Mouse (Mus musculus) liver, embryonic 14.5 days (tissue): ENCODE data around the gene Snw1. TPM values are rescaled to one million over a fixed set of nuclear protein-coding genes. Genes with fewer than 3 reads are reported as not detected.

Source experiments
- ATAC-seq: fragments of 200-750 bp; cut with Nextera tagmentation; 2 replicates; pipeline ENCODE4 v1.8.0; 2017; ENCODE audit warnings: moderate number of reproducible peaks, mild to moderate bottlenecking, moderate library complexity; ENCODE audit not compliant: insufficient read depth
- DNase-seq, 3 experiments: peaks; one replicate each; pipeline ENCODE4 v3.0.0-alpha.2; 2012 to 2013; ENCODE audit warnings: low read depth in 3 of 3, low spot score in 3 of 3
- H3K27ac ChIP-seq: fragments of 300-500 bp; sonication (generic); 2 replicates; pipeline ENCODE4 v1.5.1; 2014; ENCODE audit warnings: moderate library complexity, mild to moderate bottlenecking, control low read depth, inconsistent platforms
- H3K27me3 ChIP-seq: fragments of 300-500 bp; sonication (generic); 2 replicates; pipeline ENCODE4 v1.6.1; 2014; ENCODE audit warnings: mild to moderate bottlenecking, low read length, moderate library complexity; ENCODE audit not compliant: control insufficient read depth, insufficient read depth
- H3K36me3 ChIP-seq: fragments of 300-500 bp; sonication (generic); replicated peaks from 2 replicates; pipeline ENCODE4 v1.6.1; 2014; ENCODE audit warnings: low read depth; ENCODE audit not compliant: control insufficient read depth, insufficient read depth
- H3K4me1 ChIP-seq, 2 experiments: fragments of 200-500 bp in 1 of 2; fragments of 300-500 bp in 1 of 2; sonication (generic) in 1 of 2; replicated peaks; 2 replicates each; pipeline ENCODE4 v1.6.1; 2012 to 2014; ENCODE audit warnings: antibody characterized with exemption in 1 of 2, inconsistent platforms in 1 of 2, low read length in 1 of 2; ENCODE audit not compliant: control insufficient read depth in 2 of 2, insufficient read depth in 2 of 2
- H3K4me2 ChIP-seq: fragments of 300-500 bp; sonication (generic); 2 replicates; pipeline ENCODE4 v1.6.1; 2014; ENCODE audit warnings: low read depth, mild to moderate bottlenecking, control low read depth, moderate library complexity
- H3K4me3 ChIP-seq, 2 experiments: fragments of 200-500 bp in 1 of 2; fragments of 300-500 bp in 1 of 2; sonication (generic) in 1 of 2; 2 replicates each; pipeline ENCODE4 v1.5.1; 2012 to 2014; ENCODE audit warnings: low read depth in 2 of 2, low read length in 2 of 2, mild to moderate bottlenecking in 2 of 2, control low read depth in 1 of 2, inconsistent platforms in 1 of 2, moderate library complexity in 1 of 2; ENCODE audit not compliant: insufficient read depth in 1 of 2
- H3K9ac ChIP-seq: fragments of 300-500 bp; sonication (generic); replicated peaks from 2 replicates; pipeline ENCODE4 v1.6.1; 2014; ENCODE audit warnings: mild to moderate bottlenecking, control low read depth, moderate library complexity
- H3K9me3 ChIP-seq: fragments of 300-500 bp; sonication (generic); 2 replicates; pipeline ENCODE4 v1.6.1; 2016; ENCODE audit warnings: low read length, mixed read lengths; ENCODE audit not compliant: control insufficient read depth
- CTCF ChIP-seq: IDR thresholded peaks from 2 replicates; pipeline ENCODE4 v1.5.1; 2016; ENCODE audit warnings: antibody characterized with exemption, low read depth, control low read depth
- EP300 ChIP-seq: IDR thresholded peaks from 2 replicates; pipeline ENCODE4 v1.6.1; 2016; ENCODE audit warnings: antibody characterized with exemption, low read depth
- WGBS: fragments of 180-500 bp; shearing (Covaris S2); extraction: QIAGEN DNeasy Blood & Tissue Kit; methylation state at CpG from one replicate; pipeline ENCODE4 v1.1.7; 2014; ENCODE audit not compliant: insufficient replicate concordance; 5-methylcytosine and 5-hydroxymethylcytosine counted together
- polyA plus RNA-seq, 2 experiments: library from polyadenylated mRNA; depleted of rRNA in 1 of 2; stranded (reverse) in 1 of 2; unstranded in 1 of 2; fragments of >200 nt; fragmentation: Nextera tagmentation in 1 of 2; extraction: Ambion mirVana in 1 of 2; gene quantifications; 2 replicates each; pipeline versions ENCODE4 v1.2.1 to v1.2.3; 2012 to 2014

Gene Snw1
- polyA plus RNA-seq, 2 experiments: 19.5 to 55.5 TPM

- no peak for DNase-seq
- TF ChIP-seq EP300: no peak
- no peak for TF ChIP-seq CTCF
- Histone ChIP-seq H3K27ac (no peak overlapping the region), H3K9ac (no peak overlapping the region), H3K27me3 (no peaks in the 10 kb centered on the region), H3K9me3 (no peaks in the 10 kb centered on the region), H3K4me3 (no peak overlapping the region), H3K4me2 (no peak overlapping the region), H3K36me3 (peaks cover 63% of the 10 kb centered on the region), H3K4me1 (no peaks in the 10 kb centered on the region)
- no peak for ATAC-seq
- 89% methylated on average over 2 of the region's 2 CpGs for WGBS
These were observed 43.8 kb downstream of the Snw1 start for GRCm38 (mm10) chr12:87428295-87428694.

DNA sequence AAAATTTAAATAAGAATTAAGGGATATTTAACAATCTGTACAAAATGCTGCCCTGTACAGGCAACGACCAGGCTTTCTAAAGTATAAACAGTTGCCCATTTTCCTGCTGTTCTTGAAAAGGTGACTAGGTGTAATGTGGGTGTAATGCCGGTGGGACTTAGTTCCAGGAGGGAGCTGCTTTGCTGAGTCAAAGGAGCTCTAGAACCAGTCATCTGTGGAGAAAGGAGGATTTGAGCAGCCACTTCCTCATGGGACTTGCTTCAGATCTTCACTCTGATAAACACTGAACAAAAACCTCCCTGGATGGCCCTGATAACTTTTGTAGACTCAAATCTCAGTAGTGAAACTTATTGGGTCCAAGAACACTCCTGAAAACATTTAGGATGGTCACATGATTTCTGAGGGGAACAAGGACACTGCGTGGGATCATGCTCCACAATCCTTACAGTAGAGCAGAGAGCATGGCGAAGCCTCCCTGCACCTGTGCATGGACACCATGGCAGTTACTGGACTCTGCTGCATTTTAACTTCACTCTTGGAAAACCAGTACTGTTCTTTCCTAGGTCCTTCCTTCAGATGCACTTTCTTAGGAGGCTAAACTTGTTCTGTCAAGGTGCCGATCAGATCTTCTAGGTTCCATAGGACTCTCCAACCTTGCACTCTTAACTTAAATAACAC, 45.6 kb downstream of the Snw1 start:
- no peaks in the 10 kb centered on the region for H3K4me1 ChIP-seq
- H3K27ac ChIP-seq: no peak overlapping the region
- TF ChIP-seq EP300 (no peak), CTCF (no peak)
- ATAC-seq (no peak), DNase-seq (no peak)
- no peak overlapping the region for H3K4me2 ChIP-seq
- no peaks in the 10 kb centered on the region for H3K9me3 ChIP-seq
- H3K9ac ChIP-seq: no peak overlapping the region
- 81% methylated on average over 5 of the region's 5 CpGs for WGBS
- peaks cover 47% of the 10 kb centered on the region for H3K36me3 ChIP-seq
- H3K4me3 ChIP-seq: no peak overlapping the region
- H3K27me3 ChIP-seq: no peaks in the 10 kb centered on the region

DNA sequence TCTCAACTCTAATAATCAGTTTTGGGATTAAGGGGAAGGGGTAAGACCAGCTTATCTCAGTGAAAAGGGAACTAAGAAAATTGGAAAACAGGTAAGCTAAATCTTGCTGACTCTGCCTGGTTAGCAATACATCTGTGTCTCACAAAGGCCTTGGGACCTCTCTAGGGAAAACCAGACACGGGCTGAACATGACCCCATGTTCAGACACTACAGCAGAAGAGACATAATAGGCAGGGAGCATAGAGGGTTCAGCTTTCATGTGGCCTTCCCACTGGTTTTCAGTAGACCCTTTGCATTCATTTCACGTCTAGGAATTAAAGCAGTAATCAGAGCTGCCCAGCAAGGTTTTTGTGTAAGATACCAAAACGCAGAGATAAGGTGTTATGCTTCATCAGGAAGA, 47.6 kb downstream of the Snw1 start:
- TF ChIP-seq CTCF (no peak), EP300 (no peak)
- H3K36me3 ChIP-seq: peaks cover 27% of the 10 kb centered on the region
- ATAC-seq (no peak), DNase-seq (no peak)
- no peaks in the 10 kb centered on the region for H3K9me3 ChIP-seq
- H3K4me1 ChIP-seq: peaks cover 0 to 5% of the 10 kb centered on the region in 2 experiments; a peak in 2 of 4 replicates
- 25% methylated on average over 3 of the region's 3 CpGs for WGBS
- no peak overlapping the region for H3K4me2 ChIP-seq
- no peaks in the 10 kb centered on the region for H3K27me3 ChIP-seq
- H3K4me3 ChIP-seq: no peak overlapping the region
- H3K9ac ChIP-seq: no peak overlapping the region
- no peak overlapping the region for H3K27ac ChIP-seq

- Histone ChIP-seq H3K4me2 (no peak overlapping the region), H3K9ac (no peak overlapping the region), H3K27me3 (no peaks in the 10 kb centered on the region), H3K4me1 (peaks cover 0 to 5% of the 10 kb centered on the region in 2 experiments; a peak in 2 of 4 replicates), H3K36me3 (peaks cover 19% of the 10 kb centered on the region), H3K27ac (no peak overlapping the region), H3K9me3 (no peaks in the 10 kb centered on the region), H3K4me3 (no peak overlapping the region)
- WGBS: 35% methylated on average over 1 of the region's 1 CpGs
- TF ChIP-seq EP300 (no peak), CTCF (no peak)
- DNase-seq (no peak), ATAC-seq (no peak)
These were observed 48.4 kb downstream of the Snw1 start for GRCm38 (mm10) chr12:87423700-87424099.

DNA sequence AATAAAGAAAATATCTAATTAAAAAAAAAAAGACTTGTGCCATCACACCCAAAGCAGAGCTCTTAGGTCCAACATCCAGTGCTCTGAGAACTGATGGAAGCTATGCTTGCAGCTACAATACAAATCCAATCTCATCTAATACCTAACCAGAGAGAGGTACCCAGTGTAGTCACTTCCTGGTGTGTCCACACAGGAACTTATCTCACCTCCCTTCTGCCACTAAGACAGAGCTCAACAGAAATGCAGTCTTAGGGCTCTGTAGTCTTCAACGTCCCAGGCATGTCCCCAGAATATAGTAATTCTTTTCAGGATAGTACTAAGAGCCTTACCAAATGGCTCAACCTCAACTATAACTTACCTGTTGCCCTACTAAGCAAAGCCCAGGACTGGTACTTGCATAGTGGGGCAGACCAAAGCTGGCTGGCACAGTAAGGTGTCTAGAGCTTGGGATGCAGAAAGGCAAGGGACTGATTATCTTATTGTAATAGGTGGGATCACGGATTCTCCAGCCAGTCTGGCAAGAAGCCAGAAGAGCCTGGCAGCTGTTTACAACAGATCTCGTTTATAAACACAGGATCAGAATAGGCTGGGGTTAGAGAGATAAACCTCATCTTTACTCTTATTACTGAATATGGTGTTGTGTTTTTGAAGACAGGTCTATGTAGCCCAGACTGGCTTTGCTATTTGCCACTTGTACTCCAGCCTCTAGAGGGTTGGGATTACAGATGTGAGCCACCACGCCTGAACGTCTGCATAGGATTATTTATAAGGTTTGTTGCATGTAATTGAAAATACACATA, 50.2 kb downstream of the Snw1 start:
- H3K27me3 ChIP-seq: no peaks in the 10 kb centered on the region
- 40% methylated on average over 5 of the region's 5 CpGs for WGBS
- H3K4me3 ChIP-seq: no peak overlapping the region
- H3K9me3 ChIP-seq: no peaks in the 10 kb centered on the region
- DNase-seq (no peak), ATAC-seq (peak; percentile 6; the same call in 1 of the 2 replicates)
- H3K9ac ChIP-seq: no peak overlapping the region
- peaks cover under 1% of the 10 kb centered on the region for H3K36me3 ChIP-seq
- peaks cover 0 to 5% of the 10 kb centered on the region in 2 experiments; a peak in 2 of 4 replicates for H3K4me1 ChIP-seq
- H3K4me2 ChIP-seq: no peak overlapping the region
- TF ChIP-seq CTCF (no peak), EP300 (no peak)
- no peak overlapping the region for H3K27ac ChIP-seq
